Mouse (Mus musculus): Measurements from ENCODE around the gene Slc9b1. TPM values are rescaled to one million over a fixed set of nuclear protein-coding genes. Genes with fewer than 3 reads are reported as not detected.

The Slc9b1 gene
- total RNA-seq, 2 experiments from 2014 or later: 0.23 to 0.44 TPM

- DNase-seq (ENCODE audit: extremely low spot score in 1 of 2, low spot score in 1 of 2): no peak
These were observed 29.6 kb downstream of the Slc9b1 start for GRCm38 (mm10) chr3:135377445-135377844.

DNA sequence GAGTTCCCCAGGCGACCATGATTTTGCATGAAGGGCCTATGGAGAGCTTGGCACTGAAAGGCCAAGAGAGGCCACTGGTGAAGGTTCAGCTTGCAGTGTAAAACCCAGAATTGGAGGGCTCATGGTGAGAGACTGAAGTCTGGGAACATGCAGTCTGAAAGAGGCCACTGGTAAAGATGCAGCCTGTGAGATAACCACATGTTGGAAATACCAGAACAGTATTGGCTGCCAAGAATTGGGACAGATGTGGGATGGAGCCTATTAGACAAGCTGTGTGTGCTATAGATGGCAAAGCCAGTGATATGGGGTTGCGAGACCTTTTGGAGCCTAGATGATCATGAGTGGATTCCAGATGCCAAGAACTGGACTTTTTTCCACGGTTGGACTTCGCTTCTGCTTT, 32.0 kb downstream of the Slc9b1 start:
- DNase-seq (ENCODE audit: extremely low spot score in 1 of 2, low spot score in 1 of 2): no peak

DNA sequence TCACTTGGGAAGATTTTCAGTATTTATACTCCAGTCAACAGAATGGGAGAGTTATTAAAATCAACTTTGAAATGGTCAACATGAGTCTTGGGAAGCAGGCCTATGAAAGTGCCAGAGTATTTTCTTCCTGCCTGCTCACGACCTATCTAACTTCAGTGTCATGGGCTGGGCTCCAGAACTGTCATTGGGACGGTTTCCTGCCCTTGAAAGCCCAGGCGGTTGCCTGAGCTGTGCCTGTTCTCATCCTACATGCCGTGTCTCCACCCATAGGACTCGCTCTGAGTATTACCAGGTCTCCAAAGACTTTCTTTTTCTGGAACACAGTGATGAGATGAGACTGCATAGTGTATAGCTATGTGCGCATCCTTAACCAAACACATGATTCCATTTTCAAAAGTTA, 45.4 kb downstream of the Slc9b1 start:
- DNase-seq (ENCODE audit: extremely low spot score in 1 of 2, low spot score in 1 of 2): no peak

- DNase-seq (ENCODE audit: extremely low spot score in 1 of 2, low spot score in 1 of 2): no peak
These were observed 47.3 kb downstream of the Slc9b1 start for GRCm38 (mm10) chr3:135395085-135395484.

DNA sequence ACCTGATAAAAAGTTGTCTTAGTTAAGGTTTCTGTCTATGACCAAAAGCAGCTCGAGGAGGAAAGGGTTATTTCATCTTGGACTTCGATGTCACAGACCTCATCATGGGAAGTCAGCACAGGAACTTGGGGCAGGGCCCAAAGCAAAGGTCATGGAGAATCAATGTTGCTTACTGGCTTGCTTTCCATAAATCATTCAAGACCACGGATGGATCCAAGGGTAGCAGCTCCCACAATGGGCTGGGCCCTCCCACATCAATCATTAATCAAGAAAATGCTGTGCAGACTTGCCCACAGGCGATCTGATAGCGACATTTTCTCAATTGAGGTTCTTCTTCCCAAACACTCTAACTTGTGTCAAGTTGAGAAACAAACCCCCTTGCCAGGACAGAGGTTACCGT, 48.3 kb downstream of the Slc9b1 start:
- DNase-seq (ENCODE audit: extremely low spot score in 1 of 2, low spot score in 1 of 2): no peak

DNA sequence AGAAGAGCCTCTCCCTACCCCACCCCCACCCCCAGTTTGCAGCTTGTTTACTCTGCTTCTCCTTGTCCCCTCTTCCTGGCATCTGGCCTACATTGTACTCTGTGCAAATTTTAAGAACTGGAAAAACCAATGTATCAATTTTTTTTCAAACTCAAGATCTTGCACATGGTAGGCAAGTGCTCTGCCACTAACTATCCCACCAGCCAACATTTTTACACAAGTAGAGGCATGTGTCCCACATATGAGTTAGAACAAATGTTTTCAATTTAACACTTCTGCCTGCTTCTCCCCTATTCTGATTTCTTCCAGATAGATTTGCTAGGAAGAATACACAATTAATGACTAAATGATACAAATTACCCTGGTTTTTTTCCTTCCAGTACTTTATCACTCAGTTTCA, 49.3 kb downstream of the Slc9b1 start:
- no peak for DNase-seq (ENCODE audit: extremely low spot score in 1 of 2, low spot score in 1 of 2)

GRCm38 (mm10) chr3:135402201-135402658, 54.4 kb downstream of the Slc9b1 start:
- DNase-seq (ENCODE audit: extremely low spot score in 1 of 2, low spot score in 1 of 2): peak; percentile 66 to 94

DNA sequence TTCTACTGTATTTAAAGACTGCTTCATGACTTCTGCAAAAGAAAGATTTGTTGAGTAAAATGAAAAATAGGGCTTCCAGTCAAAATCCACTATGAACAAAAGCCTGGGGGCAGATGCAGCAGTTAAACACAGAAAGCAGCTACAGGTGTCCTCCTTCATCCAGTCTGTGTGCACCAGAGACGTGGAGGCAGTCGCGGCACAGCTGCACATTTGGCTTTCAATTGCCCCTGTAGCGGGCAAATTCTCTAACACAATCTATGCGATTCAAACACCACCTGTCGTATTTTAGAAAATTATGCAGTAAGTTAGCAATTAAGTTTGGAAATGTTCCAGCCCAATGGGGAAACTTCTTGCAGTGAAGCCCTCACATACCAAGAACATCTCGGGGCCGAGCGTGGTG, 55.4 kb downstream of the Slc9b1 start:
- DNase-seq (ENCODE audit: extremely low spot score in 1 of 2, low spot score in 1 of 2): no peak

GRCm38 (mm10) chr3:135403856-135404255, 56.0 kb downstream of the Slc9b1 start:
- no peak for DNase-seq (ENCODE audit: extremely low spot score in 1 of 2, low spot score in 1 of 2)

DNA sequence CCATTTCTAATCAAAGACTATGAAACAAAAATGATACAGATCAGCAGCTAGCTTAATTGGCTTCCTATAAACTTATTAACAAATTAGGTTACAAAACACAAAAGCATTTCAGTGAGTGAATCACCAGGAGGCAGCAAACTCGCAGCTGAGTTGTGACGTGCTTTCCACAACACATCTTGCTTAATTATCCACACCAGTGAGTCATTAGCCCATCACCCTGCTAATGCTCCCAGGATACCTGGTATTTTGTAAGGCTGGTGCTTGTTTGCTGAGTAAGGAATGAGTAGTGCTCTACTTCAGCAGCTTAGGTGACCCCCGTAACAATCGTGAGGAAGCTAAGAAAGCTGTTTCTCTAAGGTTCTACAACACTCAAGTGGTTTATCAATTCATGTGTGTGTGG, 56.8 kb downstream of the Slc9b1 start:
- DNase-seq (ENCODE audit: extremely low spot score in 1 of 2, low spot score in 1 of 2): no peak

DNA sequence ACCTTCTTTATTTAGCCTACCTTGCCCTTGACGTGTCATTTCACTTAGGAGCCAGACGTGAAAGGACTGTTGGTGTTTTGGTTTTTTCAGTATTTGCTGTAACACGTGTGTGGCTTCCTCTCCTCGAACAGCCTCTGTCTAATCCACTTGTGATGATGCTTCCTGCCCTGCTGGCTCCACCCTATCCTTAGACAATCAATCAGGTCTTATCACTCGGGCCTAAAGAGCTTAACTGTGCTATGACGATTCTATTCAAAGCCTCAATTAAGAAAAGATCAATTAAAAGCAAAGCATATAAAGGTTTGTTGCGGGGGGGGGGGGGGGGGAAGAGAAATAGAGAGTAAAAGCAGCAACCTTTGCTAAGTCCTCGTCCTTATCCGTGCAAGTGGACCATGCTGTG, 59.5 kb downstream of the Slc9b1 start:
- DNase-seq (ENCODE audit: extremely low spot score in 1 of 2, low spot score in 1 of 2): no peak

DNA sequence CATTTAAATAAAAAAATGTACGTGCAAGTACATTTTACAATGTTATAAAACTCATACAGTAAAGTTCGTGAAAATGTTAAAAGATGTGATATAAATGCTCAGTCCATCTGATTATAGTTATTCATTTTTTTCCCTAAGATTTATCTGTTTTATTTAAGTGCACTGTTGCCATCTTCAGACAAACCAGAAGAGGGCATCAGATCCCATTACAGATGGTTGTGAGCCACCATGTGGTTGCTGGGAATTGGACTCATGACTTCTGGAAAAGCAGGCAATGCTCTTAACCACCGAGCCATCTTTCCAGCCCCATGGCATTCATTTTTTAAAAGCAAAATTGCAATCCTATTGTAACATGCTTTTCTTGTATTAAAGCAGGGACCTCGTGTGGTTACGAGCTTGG, 61.4 kb downstream of the Slc9b1 start:
- DNase-seq (ENCODE audit: extremely low spot score in 1 of 2, low spot score in 1 of 2): no peak

GRCm38 (mm10) chr3:135411056-135411455, 63.2 kb downstream of the Slc9b1 start:
- DNase-seq (ENCODE audit: extremely low spot score in 1 of 2, low spot score in 1 of 2): no peak

DNA sequence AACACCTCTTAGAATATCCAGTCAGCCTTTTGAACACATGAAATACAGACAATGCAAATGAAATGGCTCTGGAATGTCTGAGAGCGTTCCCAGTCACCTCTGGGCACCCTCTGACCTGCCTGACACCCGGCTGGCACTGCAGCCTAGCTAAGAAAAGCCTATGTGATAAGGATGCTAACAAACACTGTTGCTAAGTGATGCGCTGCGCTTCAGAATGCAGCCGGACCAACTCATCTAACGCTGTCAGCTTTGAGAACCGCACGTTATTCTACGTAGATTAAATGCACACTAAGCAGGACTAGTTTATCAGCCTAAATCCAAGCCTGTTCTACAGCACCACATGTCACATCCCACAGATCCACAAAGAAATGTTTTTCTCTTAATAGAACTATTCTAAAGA, 64.0 kb downstream of the Slc9b1 start:
- DNase-seq (ENCODE audit: extremely low spot score in 1 of 2, low spot score in 1 of 2): no peak

- DNase-seq (ENCODE audit: extremely low spot score in 1 of 2, low spot score in 1 of 2): no peak
These were observed 69.4 kb downstream of the Slc9b1 start for GRCm38 (mm10) chr3:135417245-135417644.

- no peak for DNase-seq (ENCODE audit: extremely low spot score in 1 of 2, low spot score in 1 of 2)
These were observed 70.0 kb downstream of the Slc9b1 start for GRCm38 (mm10) chr3:135417799-135418198.

DNA sequence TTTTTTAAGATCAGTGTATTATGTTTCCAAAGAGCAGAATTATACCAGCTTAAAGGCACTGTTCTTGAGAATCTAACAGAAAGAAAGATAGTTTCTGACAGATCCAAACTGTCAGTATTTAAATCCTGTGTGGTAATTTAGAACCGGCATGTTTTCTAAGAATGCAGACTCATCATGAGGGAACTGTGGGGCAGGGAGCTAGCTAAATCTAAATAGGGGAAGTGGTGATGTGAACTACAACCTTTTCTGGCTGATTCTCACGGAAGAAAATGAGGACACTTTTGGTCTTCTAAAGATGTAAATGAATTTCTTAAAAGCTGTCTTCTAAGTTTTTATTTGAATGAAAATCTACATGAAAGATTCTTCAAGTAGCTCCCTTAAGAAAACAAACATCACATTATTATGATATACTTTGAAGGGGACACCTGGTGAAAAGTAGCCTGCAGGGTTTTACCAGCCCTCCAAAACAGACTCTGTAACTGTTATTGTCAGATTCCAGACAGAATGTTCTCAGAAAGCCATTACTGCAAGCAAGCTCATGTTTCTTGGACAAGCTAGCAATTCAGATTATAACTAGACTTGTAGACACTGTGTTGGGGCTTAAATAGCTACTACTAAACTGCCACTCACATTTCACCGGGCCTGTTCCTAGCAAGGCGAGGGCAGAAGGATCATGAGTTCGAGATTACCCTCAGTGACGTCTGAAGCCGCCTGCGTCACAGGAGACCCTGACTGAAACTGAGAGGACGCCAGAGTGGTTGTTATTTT, 72.9 kb downstream of the Slc9b1 start:
- no peak for DNase-seq (ENCODE audit: extremely low spot score in 1 of 2, low spot score in 1 of 2)

DNA sequence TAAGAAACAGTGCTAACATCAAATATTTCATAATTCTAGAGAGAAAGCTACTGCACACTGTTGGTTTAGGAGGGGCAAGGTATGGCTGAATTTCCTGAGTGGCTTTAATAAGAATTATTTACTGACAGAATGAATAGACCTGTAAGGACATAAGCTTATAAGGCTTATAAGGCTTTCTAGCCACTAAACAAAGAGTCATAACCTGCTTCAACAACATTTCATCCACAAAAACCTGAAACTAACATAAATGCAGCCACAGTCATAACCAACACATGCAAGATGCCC, 73.4 kb downstream of the Slc9b1 start:
- DNase-seq (ENCODE audit: extremely low spot score in 1 of 2, low spot score in 1 of 2): no peak

- DNase-seq (ENCODE audit: extremely low spot score in 1 of 2, low spot score in 1 of 2): no peak
These were observed 74.5 kb downstream of the Slc9b1 start for GRCm38 (mm10) chr3:135422232-135422855.

GRCm38 (mm10) chr3:135422856-135423607, 75.2 kb downstream of the Slc9b1 start:
- peak; percentile 71 to 91 for DNase-seq (ENCODE audit: extremely low spot score in 1 of 2, low spot score in 1 of 2)

DNA sequence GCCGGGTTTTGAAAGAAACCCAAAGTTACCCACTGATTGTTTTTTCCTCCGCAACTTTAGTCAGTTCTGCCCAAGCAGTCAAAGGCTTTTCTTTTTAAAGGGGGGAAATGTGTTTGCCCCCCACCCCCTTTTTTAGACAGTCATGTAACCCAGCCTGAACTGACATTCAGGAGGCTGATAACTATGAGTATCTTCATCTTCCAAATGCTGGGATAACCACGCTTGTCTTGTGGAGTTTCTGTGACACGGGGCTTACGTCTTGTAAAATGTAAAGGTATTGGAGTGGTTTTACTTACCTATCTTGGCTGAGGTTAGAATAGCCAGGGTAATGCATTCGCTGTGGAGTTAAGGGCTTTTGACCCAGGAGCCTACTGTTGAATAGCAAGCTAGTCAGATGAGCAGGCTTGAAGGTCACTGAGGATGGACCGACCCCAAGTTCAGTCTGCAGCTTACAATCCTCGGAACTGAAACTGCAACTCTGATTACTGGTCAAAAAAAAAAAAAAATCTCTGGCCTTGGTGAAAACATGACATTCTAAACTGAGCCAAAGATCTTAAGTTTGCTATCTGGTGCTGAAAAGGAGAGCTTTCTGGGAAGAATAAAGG, 75.9 kb downstream of the Slc9b1 start, which contains the start of gene Cisd2:
Gene Cisd2, minus strand, starts transcription at position 318 of the 605 bp plus-strand sequence.
- DNase-seq (ENCODE audit: extremely low spot score in 1 of 2, low spot score in 1 of 2): no peak
